Mouse (Mus musculus) megakaryocyte progenitor cell, adult 5-6 weeks (primary cell): ENCODE data around the gene Ell2. TPM values are rescaled to one million over a fixed set of nuclear protein-coding genes. Genes with fewer than 3 reads are reported as not detected.

Experiments used
- ATAC-seq: replicated peaks from 2 replicates; pipeline ENCODE4 v1.8.0; 2016; ENCODE audit warnings: mild to moderate bottlenecking, moderate TSS enrichment, inconsistent platforms; ENCODE audit not compliant: poor library complexity
- total RNA-seq, 2 experiments: library from RNA; stranded (forward) in 1 of 2; stranded (reverse) in 1 of 2; fragments of 157-497, 149-512 nt in 1 of 2; fragments of 200-1000 nt in 1 of 2; gene quantifications; 2 replicates each; pipeline versions ENCODE4 v1.2.3 to v1.2.4; 2015 to 2017

Gene Ell2
- total RNA-seq, 2 experiments from 2014 or later = 6.8 to 13.6 TPM

GRCm38 (mm10) chr13:75765742-75766141, 59.2 kb downstream of the Ell2 start:
- ATAC-seq = no peak

DNA sequence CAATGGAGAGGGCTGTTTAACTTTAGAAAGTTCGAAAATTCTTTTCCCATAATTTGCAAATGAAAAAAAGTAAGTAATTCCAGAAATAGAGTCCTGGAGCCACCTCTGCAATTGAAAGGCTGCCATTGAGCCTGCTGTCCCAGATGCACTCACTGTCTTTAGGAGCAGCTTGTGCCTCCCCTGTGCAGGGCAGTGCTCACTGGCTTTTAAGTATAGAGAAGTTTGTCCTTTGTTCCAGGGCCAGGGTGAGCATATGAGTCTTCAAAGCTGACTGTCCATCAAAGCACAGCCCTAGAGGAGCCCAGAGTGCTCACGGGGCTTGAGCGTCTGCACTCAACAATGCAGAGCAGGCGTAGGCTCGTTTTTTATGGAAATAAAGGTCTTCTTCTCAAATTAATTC, 59.7 kb downstream of the Ell2 start:
- ATAC-seq = no peak

GRCm38 (mm10) chr13:75766967-75767366, 60.4 kb downstream of the Ell2 start:
- ATAC-seq = no peak

DNA sequence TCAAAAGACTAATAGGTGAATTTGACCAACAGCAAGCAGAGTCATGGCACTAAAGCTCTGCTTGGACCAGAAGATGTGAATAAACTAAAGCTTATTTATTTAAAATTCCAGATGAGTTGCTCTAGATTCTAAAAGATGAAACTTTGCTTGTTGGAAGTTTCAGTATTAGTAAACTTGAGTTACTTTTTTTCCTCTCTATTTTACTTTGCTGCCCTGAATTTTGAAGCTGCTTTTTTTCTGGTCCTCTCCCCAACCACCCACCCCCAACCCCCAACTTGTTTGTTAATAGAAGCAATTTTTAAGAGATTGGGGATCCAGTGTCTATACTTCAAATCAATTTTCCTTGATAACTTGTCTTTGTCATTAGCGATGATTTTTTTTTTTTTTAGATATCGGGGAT, 64.2 kb downstream of the Ell2 start:
- no peak for ATAC-seq

DNA sequence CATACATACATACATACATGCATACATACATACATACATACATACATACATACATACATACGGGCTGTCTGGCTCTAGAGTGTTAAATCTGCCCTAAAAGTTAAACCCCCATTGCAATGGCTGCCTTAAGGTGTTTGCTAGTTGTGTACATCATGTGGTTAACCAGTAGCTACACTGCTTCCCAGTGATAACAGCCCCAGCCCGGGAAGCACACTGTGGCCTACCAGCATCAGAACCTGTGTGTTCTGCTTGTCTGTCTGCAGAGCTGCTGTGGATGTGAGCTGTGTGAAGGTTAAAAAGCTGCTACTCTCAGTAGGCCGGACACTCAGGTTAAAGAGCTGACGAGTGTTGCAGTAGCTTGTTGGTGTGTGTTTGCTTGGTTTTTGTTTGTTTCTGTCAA, 64.8 kb downstream of the Ell2 start:
- peak; percentile 95 for ATAC-seq

- ATAC-seq = 0 out of 2 replicates have a peak, but pooled peaks have one; percentile 3
Observed at GRCm38 (mm10) chr13:75771984-75772730, 65.6 kb downstream of the Ell2 start.

GRCm38 (mm10) chr13:75775961-75776360, 69.4 kb downstream of the Ell2 start:
- no peak for ATAC-seq

DNA sequence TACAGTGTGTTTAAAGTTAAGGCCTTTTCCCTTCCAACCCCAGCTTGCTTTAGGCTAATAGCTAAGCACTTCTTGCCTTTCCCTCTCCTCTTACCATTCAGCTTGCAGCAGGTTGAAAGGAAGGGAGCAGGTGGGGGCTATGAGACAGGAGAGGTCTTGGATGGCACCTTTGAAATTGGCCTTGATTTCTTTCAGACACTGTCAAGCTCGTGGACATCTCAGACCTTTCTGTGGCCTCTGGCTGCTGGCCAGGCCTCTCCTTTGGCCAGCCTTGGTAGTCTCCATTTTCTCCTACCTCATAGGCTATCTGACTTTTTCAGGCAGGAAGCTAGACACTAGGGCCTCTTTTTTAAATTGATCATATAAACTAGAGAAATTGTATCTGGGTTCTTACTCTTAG, 70.1 kb downstream of the Ell2 start:
- ATAC-seq = no peak

DNA sequence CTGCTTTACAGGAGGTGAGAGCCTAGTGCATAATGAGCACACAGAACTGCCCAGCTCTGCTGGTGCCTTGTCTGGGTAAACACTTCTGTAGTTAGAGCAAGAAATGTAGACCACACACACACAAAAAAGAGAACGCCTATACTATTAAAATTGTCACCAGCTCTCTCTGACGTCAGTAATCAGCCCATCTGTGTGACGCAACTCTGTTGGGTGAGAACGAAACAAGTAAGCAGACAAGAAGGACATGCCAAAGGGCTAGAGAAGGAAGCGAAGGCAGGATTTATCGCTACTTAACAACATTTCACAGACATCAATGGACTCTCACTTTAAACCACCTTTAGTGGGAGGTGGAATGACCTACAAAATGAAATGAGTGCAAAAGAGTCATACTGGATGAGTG, 71.6 kb downstream of the Ell2 start:
- ATAC-seq = peak; percentile 67

DNA sequence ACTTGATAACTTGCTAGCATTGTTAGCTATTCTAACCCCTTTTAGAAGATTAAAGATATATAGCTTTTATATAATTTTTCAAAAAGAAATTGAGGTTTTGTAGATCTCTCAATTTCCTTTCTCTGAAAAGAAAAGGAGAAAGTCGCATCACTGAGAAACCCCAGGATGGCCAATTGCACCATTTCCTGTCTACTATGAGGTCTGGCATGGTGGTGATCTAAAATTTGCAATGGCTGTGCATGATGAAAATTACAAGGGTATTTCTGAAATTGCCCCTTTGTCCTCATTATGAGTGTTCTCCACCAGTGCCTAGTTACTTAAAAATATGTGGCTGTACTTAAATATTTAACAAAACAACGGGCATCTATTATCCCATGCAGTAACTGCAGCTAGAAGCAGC, 72.6 kb downstream of the Ell2 start:
- ATAC-seq = peak; percentile 54

GRCm38 (mm10) chr13:75780096-75780495, 73.5 kb downstream of the Ell2 start:
- ATAC-seq = no peak

DNA sequence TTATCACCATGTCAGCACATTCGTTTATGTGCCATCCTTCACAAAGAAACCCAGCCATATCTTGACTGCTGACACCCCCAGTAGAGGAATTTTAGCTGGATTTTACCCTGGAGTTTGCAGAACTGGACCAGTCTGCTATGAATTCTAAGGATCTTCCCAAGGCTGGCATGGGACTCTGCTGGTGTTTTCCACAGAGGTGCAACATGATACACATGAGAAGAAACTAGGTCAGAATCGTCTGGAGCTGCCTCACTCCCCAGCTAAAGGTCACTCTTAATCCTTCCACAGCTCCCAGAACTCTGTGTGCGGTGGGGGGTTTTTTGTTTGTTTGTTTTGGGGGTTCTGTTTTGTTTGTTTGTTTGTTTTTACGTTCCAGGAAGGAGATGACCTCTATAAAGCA, 79.2 kb downstream of the Ell2 start:
- no peak for ATAC-seq

DNA sequence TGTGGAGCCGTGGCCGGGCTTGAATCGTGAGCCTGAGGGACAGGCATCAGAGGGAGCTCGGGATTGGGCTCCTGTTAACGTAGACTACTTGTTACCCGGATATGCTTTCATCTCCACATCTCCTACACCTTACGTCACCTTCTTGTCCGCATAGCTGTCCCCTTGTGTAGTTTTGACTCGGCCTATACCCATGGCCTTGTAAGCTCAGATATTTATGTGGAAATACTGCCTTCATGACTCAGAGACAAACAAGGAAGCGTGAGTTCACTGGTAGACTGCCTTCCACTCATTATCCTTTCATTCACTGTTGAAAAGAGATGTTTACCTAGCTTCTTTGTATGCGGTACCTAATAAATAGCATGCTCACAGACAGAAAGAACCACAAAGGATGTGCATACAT, 79.7 kb downstream of the Ell2 start:
- ATAC-seq = no peak

- ATAC-seq = no peak; the same call in 1 of the 2 replicates
Observed at GRCm38 (mm10) chr13:75787364-75787763, 80.8 kb downstream of the Ell2 start.

- peak; percentile 78 for ATAC-seq
Observed at GRCm38 (mm10) chr13:75788178-75788577, 81.6 kb downstream of the Ell2 start.

- peak; percentile 36 for ATAC-seq
Observed at GRCm38 (mm10) chr13:75789061-75789834, 82.7 kb downstream of the Ell2 start.

DNA sequence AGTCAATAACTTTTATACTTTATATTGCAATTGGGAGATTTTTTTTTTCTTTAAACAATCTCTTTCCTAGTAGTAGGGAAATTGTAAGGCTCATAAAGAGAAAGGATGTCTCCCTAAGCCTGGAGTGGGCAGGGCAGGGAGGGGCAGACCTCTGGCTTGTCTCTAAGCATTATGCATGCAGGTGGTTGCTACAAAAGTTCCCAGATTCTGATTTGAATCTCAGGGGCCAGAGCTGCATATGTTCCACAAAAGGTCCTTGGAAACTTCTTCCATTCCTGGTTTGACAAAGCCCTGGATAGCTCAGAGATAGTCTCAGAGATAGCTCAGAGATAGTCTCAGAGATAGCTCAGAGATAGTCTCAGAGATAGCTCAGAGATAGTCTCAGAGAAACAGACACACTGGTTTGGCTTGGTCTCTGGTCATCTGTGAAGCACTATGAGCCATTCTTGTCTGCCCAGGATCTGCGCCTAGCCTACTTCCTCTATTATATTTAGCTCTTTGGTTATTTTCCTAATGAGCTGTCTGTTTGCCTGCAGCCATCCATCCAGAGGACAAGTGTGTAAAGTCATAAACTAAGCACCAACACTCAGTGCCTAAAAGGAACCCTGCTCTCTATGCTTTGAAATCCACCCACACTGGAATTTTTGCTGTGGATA, 84.1 kb downstream of the Ell2 start:
- ATAC-seq = 0 out of 2 replicates have a peak, but pooled peaks have one; percentile 11

DNA sequence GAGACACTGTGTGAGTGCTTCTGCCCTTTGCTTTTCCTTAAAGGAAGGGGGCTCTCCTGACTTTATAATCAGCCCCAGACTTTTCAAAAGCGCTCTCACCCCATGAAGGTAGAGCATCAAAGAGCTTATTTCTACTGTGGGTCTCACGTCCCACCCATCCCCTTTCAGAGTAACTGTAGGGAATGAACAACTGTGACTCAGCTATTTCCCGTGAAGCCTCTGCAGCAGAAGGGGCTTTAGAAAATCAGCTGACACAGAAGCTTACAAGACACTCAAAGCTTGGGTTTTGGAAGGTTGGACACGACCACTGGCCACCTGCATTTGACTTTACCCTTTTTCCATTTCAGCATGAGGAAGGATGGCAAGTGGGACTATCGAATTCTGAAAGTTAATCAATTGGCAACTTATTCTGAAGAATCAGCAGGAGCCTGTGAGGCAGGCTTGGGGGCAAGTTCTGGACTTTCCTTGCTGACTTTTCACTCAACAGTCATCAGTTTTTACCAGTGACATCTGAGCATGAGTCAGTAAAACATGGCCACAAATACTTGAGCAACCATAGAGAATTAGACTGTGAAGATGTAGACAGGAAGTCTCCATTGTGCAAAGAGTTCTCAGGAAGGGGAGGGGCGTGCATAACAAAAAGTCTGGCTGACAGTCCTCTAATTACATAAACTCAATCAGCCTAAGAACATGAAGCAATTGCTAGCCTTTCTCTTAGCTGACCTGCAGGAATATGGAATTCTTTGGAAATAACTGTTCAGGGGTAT, 87.5 kb downstream of the Ell2 start:
- peak; percentile 57 for ATAC-seq

- peak; percentile 79 for ATAC-seq
Observed at GRCm38 (mm10) chr13:75797369-75798141, 91.0 kb downstream of the Ell2 start.
